Mouse (Mus musculus): Measurements from ENCODE around the gene Slc1a1. TPM values are rescaled to one million over a fixed set of nuclear protein-coding genes. Genes with fewer than 3 reads are reported as not detected.

Slc1a1 gene
- total and polyA plus RNA-seq, 2 experiments from 2014 or later = 3.7 to 14.1 TPM

GRCm38 (mm10) chr19:28827697-28828328 lies 7.0 kb upstream of the Slc1a1 start:
- WGBS = 18% methylated on average over 15 of the region's 15 CpGs
- peak; percentile 96 for ATAC-seq (ENCODE audit: insufficient read depth, low read depth)
- peak overlapping the region; percentile 88 for H3K27ac ChIP-seq (ENCODE audit: low read depth)
- H3K27me3 ChIP-seq (ENCODE audit: control insufficient read depth, insufficient read depth, low read length) = no peaks in the 10 kb centered on the region
- 0 out of 2 replicates have a peak, but pooled peaks cover 13% of the 10 kb centered on the region for H3K4me1 ChIP-seq (ENCODE audit: control insufficient read depth, insufficient read depth)
- peak overlapping the region; percentile 43 for H3K4me2 ChIP-seq (ENCODE audit: low read depth, low read length)
- peak; percentile 88 for DNase-seq (ENCODE audit: low spot score)
- H3K36me3 ChIP-seq (replicated peaks; ENCODE audit: control insufficient read depth, insufficient read depth, low read length) = no peaks in the 10 kb centered on the region
- peak overlapping the region; percentile 13; the same call in 1 of the 2 replicates for H3K9ac ChIP-seq (replicated peaks; ENCODE audit: low read depth, low read length)
- TF ChIP-seq CTCF (IDR thresholded peaks at IDR 0.05; ENCODE audit: low read depth) = no peak
- no peak for TF ChIP-seq EP300 (IDR thresholded peaks at IDR 0.05; ENCODE audit: low read depth)
- 0 out of 2 replicates have a peak, but pooled peaks cover 6% of the 10 kb centered on the region for H3K9me3 ChIP-seq (replicated peaks; ENCODE audit: control insufficient read depth, low read length)
- peak overlapping the region; percentile 8; the same call in 1 of the 2 replicates for H3K4me3 ChIP-seq (ENCODE audit: low read depth, low read length)

DNA sequence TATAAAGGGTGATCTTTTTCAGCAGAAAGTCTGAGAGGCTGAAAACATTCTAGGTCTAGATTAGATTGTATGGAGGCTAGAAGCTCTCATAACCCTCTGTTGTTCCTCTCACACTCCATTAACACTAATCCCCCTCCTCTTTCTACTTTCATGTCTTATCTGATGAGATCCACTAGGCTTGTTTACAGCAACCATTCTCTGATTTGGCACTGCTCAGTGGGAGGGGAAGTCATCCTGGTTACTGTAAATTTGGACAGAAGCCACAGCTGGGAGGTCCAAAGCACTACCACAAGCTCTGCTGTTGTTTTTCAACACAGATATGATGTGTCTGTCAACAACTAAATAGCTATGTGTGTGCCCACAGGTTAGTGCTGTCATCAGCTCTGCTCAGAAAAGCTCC lies 3.5 kb upstream of the Slc1a1 start:
- 0 out of 2 replicates have a peak, but pooled peaks cover 7% of the 10 kb centered on the region for H3K27me3 ChIP-seq (ENCODE audit: control insufficient read depth, insufficient read depth, low read length)
- peaks cover 17% of the 10 kb centered on the region; the same call in 1 of the 2 replicates for H3K4me1 ChIP-seq (ENCODE audit: control insufficient read depth, insufficient read depth)
- 0 out of 2 replicates have a peak, but pooled peaks cover 6% of the 10 kb centered on the region for H3K9me3 ChIP-seq (replicated peaks; ENCODE audit: control insufficient read depth, low read length)
- ATAC-seq (ENCODE audit: insufficient read depth, low read depth) (no peak), DNase-seq (ENCODE audit: low spot score) (no peak)
- H3K4me3 ChIP-seq (ENCODE audit: low read depth, low read length) = no peak overlapping the region
- H3K9ac ChIP-seq (replicated peaks; ENCODE audit: low read depth, low read length) = no peak overlapping the region
- no peak overlapping the region for H3K4me2 ChIP-seq (ENCODE audit: low read depth, low read length)
- H3K36me3 ChIP-seq (replicated peaks; ENCODE audit: control insufficient read depth, insufficient read depth, low read length) = no peaks in the 10 kb centered on the region
- no peak for TF ChIP-seq CTCF (IDR thresholded peaks at IDR 0.05; ENCODE audit: low read depth)
- TF ChIP-seq EP300 (IDR thresholded peaks at IDR 0.05; ENCODE audit: low read depth) = no peak
- H3K27ac ChIP-seq (ENCODE audit: low read depth) = no peak overlapping the region

GRCm38 (mm10) chr19:28832605-28833004 lies 2.2 kb upstream of the Slc1a1 start:
- Histone ChIP-seq H3K4me1 (ENCODE audit: control insufficient read depth, insufficient read depth) (peaks cover 12% of the 10 kb centered on the region; the same call in 1 of the 2 replicates), H3K4me2 (ENCODE audit: low read depth, low read length) (no peak overlapping the region), H3K27me3 (ENCODE audit: control insufficient read depth, insufficient read depth, low read length) (0 out of 2 replicates have a peak, but pooled peaks cover 7% of the 10 kb centered on the region), H3K9ac (replicated peaks; ENCODE audit: low read depth, low read length) (no peak overlapping the region), H3K9me3 (replicated peaks; ENCODE audit: control insufficient read depth, low read length) (0 out of 2 replicates have a peak, but pooled peaks cover 6% of the 10 kb centered on the region), H3K36me3 (replicated peaks; ENCODE audit: control insufficient read depth, insufficient read depth, low read length) (no peaks in the 10 kb centered on the region), H3K4me3 (ENCODE audit: low read depth, low read length) (no peak overlapping the region), H3K27ac (ENCODE audit: low read depth) (no peak overlapping the region)
- no peak for DNase-seq (ENCODE audit: low spot score)
- 83% methylated on average over 3 of the region's 3 CpGs for WGBS
- TF ChIP-seq EP300 (IDR thresholded peaks at IDR 0.05; ENCODE audit: low read depth) = no peak
- TF ChIP-seq CTCF (IDR thresholded peaks at IDR 0.05; ENCODE audit: low read depth) = no peak
- ATAC-seq (ENCODE audit: insufficient read depth, low read depth) = no peak

DNA sequence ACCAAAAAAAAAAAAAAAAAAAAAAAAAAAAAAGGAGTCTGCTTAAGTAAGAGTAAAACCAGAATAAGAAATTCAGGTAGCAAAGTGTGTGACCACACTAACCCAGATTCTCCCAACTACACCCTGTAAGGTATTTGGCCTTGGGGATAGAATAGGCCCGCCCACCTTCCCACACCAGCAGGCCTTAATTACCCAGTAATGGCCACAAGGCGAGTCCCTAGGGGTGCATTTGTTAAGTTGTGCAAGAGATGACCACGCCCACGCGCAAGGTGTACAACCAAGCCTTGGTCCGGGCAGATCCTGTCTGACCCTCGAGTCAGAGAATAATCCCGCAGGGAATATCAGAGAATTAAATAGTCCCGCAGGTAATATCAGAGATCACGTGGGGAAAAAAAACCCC lies 461 bp upstream of the Slc1a1 start:
- WGBS = 16% methylated on average over 10 of the region's 10 CpGs
- H3K27ac ChIP-seq (ENCODE audit: low read depth) = no peak overlapping the region
- TF ChIP-seq EP300 (IDR thresholded peaks at IDR 0.05; ENCODE audit: low read depth) (no peak), CTCF (IDR thresholded peaks at IDR 0.05; ENCODE audit: low read depth) (no peak)
- peak overlapping the region; percentile 56 for H3K4me3 ChIP-seq (ENCODE audit: low read depth, low read length)
- 0 out of 2 replicates have a peak, but pooled peaks cover 6% of the 10 kb centered on the region for H3K9me3 ChIP-seq (replicated peaks; ENCODE audit: control insufficient read depth, low read length)
- no peaks in the 10 kb centered on the region for H3K36me3 ChIP-seq (replicated peaks; ENCODE audit: control insufficient read depth, insufficient read depth, low read length)
- peaks cover 4% of the 10 kb centered on the region; the same call in 1 of the 2 replicates for H3K4me1 ChIP-seq (ENCODE audit: control insufficient read depth, insufficient read depth)
- H3K4me2 ChIP-seq (ENCODE audit: low read depth, low read length) = peak overlapping the region; percentile 93
- ATAC-seq (ENCODE audit: insufficient read depth, low read depth) (no peak), DNase-seq (ENCODE audit: low spot score) (no peak)
- 0 out of 2 replicates have a peak, but pooled peaks cover 7% of the 10 kb centered on the region for H3K27me3 ChIP-seq (ENCODE audit: control insufficient read depth, insufficient read depth, low read length)
- no peak overlapping the region for H3K9ac ChIP-seq (replicated peaks; ENCODE audit: low read depth, low read length)

DNA sequence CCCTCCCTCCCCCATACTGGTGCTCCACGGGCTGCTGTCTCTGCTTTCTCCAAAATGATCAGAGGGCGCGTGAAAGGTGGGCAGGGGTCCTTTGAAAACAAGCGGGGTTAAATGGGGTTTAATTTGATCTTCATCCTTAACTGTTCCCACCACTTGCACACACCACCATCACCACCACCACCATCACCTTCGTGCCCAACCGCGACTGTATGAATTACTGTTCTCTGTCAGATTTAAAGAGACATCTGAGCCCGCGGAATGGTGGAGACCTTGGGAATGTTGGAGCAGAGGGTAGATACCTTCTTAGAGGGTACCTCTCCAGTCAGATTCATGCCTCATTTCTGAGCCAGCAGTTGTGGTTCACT lies 633 bp downstream of the Slc1a1 start:
- no peaks in the 10 kb centered on the region for H3K36me3 ChIP-seq (replicated peaks; ENCODE audit: control insufficient read depth, insufficient read depth, low read length)
- TF ChIP-seq EP300 (IDR thresholded peaks at IDR 0.05; ENCODE audit: low read depth) (no peak), CTCF (IDR thresholded peaks at IDR 0.05; ENCODE audit: low read depth) (no peak)
- no peak overlapping the region; the same call in 1 of the 2 replicates for H3K9ac ChIP-seq (replicated peaks; ENCODE audit: low read depth, low read length)
- H3K27ac ChIP-seq (ENCODE audit: low read depth) = no peak overlapping the region
- no peak for ATAC-seq (ENCODE audit: insufficient read depth, low read depth)
- WGBS = 13% methylated on average over 9 of the region's 9 CpGs
- no peak for DNase-seq (ENCODE audit: low spot score)
- H3K4me3 ChIP-seq (ENCODE audit: low read depth, low read length) = peak overlapping the region; percentile 56
- peak overlapping the region; percentile 93 for H3K4me2 ChIP-seq (ENCODE audit: low read depth, low read length)
- H3K4me1 ChIP-seq (ENCODE audit: control insufficient read depth, insufficient read depth) = peaks cover 4% of the 10 kb centered on the region; the same call in 1 of the 2 replicates
- 0 out of 2 replicates have a peak, but pooled peaks cover 6% of the 10 kb centered on the region for H3K9me3 ChIP-seq (replicated peaks; ENCODE audit: control insufficient read depth, low read length)
- 0 out of 2 replicates have a peak, but pooled peaks cover 7% of the 10 kb centered on the region for H3K27me3 ChIP-seq (ENCODE audit: control insufficient read depth, insufficient read depth, low read length)

Measured in heart, postnatal 0 days (tissue).